Mouse (Mus musculus): ENCODE measurements at regions not wholly inside any gene's neighbourhood (a gene's known extent, or its start where the extent isn't known, plus 50 kb on each side); places are given as distances from the start of the nearest gene placed in this dataset.

DNA sequence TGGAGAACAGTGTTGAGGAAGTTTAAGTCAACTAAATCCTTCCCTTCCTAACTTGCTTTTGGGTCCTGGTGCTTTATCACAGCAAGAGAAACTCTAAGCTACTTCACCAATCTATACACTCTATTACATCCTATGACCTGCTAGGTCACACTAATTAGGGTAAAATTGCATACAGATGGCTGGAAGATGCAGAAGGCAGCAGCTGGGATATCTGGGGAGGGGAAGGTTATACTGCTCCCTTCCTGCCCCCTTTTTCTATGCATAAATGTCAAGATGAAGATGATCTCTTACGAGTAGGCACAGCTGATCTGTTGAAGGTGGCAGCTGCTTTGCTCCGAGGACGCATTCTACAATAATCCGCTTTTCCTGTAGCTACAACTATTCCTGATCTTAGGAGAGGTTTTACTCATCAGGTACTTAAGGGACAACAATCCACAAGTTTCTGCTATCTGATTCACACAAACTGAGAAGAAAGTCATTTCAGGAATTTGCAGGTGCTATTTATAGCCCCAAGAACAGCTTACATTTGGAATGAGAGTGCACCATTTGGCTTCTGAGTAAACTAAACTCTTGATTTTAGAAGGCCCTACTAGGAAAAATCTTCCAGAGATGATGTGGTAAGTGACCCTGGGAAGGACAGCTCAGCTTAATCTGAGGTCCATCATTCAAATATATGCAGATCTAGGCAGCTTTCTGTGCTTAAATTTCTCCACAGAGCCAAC, 146.3 kb upstream of the Krr1 start:
- DNase-seq (ENCODE audit: low spot score in 2 of 2), result no peak

DNA sequence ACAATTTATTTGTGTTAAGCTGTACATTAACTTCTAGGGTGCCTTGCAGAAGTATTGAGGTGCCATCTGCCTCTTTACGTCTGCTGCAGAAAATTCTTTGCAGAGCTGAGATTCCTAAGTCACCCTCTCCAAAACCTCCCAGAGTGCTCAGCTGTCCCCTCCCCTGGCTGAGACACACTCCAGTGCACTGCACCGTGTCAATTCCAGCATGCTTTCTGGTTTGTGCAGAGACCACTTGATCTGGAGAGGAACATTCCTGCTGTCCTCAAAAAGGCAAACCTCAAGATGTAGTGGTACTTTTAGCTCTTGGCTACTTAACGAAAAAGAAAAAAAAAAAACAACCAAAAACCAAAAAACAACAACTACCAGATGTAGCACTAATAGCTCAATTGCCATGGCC, 145.2 kb upstream of the Krr1 start:
- no peak for DNase-seq (ENCODE audit: low spot score in 2 of 2)

DNA sequence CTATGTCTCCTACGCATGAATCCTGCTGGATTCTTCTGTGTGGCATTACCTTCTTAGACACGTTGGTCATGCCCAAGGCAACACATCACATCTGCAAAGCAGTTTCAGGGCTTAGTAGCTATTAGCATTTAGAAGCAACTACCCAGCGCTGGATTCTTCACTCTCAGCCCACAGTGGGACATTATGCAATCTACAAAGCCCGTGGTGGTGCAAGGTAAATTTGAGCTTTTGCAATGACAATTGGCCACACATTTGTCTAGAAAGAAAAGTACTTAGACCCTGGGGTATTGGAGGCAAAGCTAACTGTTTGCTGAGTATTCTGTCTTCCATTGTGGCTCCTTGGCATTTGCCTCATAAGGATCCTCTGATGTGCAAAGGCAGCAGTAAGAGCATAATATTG, 144.5 kb upstream of the Krr1 start:
- DNase-seq (ENCODE audit: low spot score in 2 of 2), result no peak

DNA sequence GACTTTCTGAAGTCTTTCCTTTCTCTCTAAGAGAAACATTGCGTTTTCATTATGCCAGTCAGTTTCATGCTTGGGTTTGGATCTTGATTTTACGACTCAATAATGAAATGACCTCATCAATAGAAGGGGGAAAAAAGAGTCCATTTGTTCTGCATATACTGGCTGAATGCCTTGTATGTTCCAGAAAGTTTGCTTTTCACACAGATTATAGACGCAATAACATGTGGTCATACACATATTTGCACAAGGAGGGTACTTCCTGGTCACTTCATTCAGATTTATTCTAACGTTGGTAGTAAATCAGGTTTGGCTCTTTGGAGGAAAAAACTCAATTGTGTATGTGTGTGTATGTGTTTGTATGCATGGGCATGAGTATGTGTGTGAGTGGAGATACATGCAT, 143.9 kb upstream of the Krr1 start:
- no peak for DNase-seq (ENCODE audit: low spot score in 2 of 2)

DNA sequence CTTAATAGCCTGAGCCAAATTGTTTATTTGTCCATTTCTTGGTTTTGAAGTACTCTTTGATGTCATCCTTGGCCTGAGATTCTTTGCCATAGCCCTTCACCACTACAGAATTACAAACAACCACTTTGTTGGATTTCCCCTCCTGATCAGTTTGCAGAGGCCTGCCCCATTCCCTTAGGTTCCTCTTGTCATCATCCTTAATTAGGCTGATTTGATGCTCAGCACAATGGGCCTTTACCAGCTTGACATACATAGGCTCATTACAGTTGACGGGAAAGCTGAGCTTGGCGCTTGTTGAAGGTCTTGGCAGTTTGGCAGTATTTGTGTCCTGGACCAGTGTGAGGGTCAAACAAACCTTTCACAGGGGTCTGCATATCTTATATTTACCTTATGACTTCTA, 143.2 kb upstream of the Krr1 start:
- DNase-seq (ENCODE audit: low spot score in 2 of 2), result no peak

DNA sequence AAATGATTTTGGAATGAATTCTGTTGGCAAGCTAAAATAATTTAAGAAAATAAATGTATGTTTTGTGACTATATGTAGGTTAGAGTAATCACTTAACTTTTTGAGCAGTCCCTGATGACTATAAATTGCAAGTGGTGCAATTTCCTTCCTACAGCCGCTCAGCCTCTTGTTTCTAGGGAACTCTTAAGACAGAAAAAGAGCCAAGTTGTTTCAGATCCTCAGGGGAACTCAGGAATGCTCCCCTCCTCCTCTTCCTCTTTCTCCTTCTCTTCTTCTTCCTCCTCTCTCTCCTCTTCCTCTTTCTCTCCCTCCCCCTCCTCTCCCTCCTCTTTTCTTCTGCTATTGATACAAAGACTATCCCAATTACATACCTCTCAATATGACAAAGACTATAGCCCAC, 141.4 kb upstream of the Krr1 start:
- DNase-seq (ENCODE audit: low spot score in 2 of 2), result no peak

DNA sequence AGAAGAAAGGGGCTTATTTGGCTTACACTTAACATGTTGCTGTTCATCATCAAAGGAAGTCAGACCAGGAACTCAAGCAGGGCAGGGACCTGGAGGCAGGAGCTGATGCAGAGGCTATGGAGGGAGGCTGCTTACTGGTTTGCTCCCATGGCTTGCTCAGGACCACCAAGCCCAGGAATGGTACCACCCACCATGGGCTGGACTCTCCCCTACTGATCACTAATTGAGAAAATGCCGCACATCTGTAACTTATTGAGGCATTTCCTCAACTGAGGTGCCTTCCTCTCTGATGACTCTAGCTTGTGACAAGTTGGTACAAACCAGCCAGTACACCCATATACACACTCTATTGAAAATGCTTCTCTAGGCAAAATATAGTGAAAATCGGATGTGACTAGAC, 138.9 kb upstream of the Krr1 start:
- DNase-seq (ENCODE audit: low spot score in 2 of 2), result no peak

DNA sequence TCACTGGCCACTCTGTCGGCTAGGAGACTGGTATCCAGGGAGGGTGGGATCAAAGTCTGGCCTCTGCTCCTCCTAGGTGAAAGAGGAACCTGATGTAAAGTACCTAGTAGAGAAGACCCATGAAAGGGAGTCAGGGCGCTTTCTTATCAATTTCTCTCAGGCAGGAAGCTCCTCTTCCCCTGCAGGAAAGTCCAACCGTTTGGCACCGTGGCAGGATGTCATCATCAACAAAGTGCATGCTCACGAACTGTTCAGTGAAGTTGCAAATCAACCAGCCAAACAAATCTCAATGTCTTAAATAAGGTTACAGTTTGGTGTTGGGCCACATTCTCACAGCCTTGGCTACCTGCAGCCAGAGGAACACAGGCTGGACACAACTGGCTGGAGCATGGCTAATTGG, 138.2 kb upstream of the Krr1 start:
- DNase-seq (ENCODE audit: low spot score in 2 of 2), result no peak

DNA sequence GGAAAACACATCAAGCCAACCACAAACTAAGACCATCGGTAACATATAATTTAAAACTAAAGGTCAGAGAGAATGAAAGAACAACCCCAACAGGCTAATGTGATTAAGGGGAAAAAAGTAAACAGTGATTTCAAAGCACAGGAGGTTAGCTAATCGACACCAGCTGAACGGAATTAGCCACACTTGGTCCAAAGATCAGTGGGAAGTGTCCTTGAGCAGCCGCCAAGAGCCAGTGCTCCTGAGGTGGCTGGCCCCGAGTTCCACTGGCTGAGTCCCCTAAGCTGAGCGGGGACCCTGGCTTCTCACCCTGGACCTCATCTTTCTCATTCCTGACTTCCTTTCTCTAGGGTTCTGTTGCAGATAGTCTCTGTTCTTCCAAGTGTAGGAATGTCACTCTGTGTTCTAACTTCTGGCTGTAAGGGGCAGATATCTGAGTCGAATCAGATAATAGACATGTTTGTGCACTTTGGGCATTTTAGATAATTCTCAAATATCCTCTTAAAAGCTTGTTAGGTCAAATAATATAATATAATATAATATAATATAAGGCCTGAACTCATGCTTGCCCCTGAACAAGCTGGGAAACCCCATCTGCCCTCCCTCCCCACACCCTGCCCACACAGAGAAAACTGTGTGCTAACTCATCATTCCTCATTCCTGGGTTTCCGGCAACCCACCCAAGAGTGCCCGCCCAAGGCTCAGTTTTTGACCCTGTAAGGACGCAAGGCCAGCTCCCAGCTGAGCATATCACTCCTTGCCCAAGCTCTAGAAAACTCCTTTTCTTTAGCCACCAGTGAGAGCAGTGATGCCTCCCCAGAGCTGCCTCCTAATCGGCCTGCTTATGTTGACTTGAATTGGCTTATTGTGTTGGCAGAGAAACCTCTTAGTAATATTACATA, 137.3 kb upstream of the Krr1 start:
- no peak for DNase-seq (ENCODE audit: low spot score in 2 of 2)

DNA sequence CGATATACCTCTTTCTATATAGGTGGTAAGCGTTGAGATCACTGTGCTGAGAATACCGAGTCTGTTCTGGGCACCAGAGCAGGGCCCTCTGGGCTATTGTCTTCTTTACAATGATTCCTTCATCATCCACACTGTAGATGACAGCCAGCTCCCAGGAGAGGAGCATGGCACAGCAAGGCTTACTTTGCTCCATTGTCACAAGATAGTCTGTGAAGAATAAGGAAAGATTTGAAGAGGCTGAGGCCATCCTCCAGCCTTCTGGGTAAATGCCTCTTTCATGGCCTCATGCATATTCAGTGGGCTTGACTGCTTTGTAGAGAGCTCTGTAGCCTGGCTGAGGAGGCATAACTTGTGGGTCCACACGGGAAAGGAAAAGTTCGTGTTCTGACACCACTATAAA, 136.3 kb upstream of the Krr1 start:
- DNase-seq (ENCODE audit: low spot score in 2 of 2), result no peak

DNA sequence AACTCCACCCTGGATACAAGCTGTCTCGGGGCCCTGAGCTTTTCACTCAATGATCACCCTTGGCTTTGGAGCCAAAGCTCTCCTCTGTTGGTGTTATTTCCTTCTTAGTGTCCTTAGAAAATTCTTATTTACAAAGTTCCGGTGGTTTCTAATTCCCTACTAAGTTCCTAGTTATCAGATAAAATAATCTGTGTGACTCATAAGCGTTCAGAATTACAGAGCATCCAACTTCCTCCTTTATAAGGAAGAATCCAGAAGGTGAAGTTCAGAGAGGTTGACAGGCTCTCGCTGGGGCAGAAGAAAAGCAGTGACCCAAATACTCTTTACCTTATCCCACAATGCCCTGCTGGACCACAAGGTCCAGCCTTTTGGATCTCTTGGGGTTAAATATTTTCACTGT, 135.7 kb upstream of the Krr1 start:
- no peak for DNase-seq (ENCODE audit: low spot score in 2 of 2)

DNA sequence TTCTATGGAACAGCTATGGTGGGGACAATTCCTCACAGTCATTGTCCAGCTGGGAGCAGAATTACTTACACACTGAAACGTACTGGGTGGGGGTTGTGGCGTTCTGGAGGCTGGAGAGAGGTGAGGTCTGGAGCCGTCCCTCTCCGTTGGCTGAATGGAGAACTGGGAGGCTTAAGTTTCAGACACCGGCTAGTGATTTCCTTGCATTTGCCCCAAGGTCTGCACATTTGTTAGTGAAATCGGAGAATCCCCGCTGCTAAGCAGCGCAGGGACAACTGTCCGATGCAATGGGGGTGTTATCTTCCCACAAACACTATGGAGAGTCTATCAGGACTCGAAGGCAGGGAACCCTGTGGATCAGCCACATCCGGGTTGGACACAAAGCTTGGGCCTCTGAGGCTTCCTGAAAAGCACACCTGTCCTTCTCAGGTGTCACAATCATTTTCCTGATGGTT, 130.1 kb upstream of the Krr1 start:
- no peak for DNase-seq (ENCODE audit: low spot score in 2 of 2)

DNA sequence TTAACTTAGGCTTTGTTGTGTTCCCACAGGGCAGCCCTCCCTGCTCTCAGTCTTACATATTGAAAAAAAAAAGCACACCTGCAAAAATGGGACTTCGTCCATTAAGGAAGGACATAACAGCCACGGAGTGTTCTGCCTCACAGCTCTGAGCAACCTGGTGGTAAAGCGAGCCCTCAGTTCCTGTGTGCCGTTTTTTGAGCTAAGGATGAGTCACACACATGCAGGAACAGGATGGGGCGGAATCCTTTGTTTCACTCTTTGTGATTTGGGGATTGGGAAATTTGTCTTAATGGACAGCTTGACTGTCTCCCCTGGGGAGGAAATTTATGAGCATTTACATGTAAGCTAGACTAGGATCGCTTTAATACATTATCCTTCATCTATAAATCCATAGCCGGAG, 129.6 kb upstream of the Krr1 start:
- DNase-seq (ENCODE audit: low spot score in 2 of 2), result no peak

DNA sequence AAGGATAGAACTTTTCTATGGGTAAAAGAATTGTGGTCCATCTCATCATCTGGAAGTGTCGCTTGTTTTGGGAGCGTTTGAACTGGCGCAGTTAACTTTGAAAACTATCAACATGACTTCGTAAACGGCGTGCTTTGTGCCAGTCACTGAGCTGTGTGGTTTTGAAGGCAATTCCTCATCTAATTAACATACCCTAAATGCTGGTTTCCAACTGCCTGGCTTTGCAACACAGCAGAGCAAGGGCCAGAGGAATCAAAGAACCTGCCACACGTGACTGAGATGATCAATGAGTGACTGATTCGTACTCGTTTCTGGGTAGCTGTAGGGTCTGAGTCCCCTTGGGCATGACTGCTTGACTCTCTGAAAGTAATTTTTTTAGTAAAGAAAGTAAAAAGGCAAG, 129.2 kb upstream of the Krr1 start:
- no peak for DNase-seq (ENCODE audit: low spot score in 2 of 2)

DNA sequence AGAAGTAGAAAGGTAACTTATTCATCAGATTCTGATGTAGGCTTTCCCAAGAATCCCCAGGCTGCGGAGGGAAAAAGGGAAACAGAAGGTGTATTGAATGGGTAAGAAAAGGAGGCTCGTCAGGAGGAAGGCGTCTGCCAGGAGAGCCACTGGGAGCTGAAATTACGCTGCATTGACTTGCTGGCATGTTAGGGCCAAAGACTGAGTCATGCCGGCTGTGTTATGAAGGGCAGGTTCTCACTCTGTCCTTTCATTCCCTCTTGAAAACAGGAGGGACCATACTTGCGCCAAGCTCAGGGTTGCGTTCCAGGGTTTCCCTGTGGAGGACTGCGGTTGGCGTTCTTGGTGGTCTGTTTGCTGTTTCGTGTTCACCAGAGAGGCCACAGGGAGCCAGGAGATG, 128.3 kb upstream of the Krr1 start:
- no peak for DNase-seq (ENCODE audit: low spot score in 2 of 2)

DNA sequence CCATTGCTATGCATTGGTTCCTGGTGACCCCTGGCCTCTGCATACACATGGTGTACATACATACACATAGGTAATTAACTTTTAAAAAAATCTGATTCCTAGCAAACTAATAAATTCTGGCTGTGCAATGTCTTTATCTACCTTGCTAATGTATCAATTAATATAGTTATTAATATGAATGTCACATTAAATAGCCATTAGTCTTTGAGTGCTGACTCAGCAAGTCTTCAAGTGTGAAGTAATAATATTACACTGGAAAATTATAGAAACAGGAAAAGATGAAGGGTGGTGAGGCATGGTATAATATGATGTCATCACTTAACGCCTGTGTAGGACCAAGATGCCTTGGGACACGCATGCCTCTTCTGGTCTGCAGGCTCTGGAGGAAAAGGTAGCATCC, 126.5 kb upstream of the Krr1 start:
- DNase-seq (ENCODE audit: low spot score in 2 of 2), result no peak

DNA sequence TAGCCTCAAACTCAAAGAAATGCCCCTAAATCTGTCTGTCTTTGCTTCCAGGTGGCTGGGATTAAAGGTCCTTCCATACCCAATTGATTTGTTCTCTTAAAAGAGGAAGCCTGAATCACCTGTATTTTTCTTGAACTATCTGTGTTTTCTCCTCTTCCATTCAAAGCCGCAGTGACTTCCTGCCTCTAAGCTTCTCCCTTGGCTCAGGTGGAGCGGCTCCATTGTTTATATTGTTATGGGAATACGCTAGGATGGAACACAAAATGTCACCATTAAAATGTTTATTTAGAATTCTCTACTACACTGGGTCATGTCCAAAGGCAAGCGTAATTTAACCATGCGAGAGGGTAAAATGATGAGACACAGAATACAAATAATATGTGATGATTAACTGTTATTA, 118.2 kb upstream of the Krr1 start:
- no peak for DNase-seq (ENCODE audit: low spot score in 2 of 2)

DNA sequence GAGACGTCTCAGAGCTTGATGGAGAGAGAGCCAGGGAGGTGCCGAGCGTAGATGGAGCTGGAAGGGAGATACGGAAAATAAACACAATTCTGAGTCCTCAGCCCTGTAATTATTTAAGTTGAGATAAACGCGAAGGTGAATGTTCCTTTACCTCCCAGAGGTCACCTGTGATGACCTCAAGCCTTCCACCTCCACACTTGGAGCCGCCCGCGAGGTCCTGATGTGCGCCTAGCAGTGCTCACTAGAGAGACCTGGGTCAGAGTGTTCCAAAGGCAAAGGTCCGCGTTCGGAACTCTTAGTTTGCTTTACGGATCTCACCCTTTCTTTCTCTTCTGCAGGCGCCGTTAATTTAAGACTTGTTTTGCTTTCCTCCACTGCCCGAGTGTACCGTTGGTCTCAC, 117.0 kb upstream of the Krr1 start:
- DNase-seq (ENCODE audit: low spot score in 2 of 2), result no peak

DNA sequence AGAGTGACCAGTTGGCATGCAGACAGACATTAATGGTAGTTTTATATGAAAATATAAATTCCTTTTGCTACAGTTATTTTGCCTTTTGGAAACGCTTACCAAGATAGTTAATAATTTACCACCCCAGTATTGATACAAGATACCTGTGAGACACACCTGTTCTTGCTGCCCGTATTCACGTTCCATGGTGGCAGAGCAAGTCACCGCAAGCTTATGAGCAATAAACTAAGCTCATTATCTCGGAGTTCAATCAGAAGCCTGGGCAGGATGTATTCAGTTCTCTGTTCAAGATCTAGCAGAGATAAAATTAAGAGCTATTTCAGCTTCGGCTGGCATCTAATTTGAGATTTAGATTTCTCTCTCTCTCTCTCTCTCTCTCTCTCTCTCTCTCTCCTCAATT, 114.1 kb upstream of the Krr1 start:
- no peak for DNase-seq (ENCODE audit: low spot score in 2 of 2)

DNA sequence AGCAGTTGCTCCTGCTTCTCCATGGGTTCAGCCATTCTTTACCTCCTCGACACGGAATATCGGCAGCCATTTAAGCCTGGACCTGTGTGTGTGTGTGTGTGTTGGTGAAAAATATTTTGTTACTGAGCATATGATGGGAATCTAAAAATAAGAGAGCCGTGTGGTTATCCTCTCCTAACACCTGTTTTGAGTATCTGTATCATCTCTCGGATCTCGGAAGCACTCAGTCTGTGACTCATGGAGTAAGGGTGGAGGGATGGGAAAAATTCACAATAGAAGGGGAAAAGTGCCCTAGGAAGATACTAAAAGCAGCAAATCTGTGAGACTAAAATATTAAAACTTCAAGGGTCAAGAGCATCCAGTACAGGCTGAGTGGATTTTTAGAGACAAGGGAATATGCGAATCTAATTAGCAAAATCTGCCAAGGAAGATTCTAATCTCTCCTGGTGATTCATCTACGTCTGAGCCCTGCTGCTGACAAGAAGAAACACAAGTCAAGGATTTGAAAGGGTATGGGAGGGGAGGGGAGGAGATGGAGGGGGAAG, 107.1 kb upstream of the Krr1 start:
- no peak for DNase-seq (ENCODE audit: low spot score in 2 of 2)

DNA sequence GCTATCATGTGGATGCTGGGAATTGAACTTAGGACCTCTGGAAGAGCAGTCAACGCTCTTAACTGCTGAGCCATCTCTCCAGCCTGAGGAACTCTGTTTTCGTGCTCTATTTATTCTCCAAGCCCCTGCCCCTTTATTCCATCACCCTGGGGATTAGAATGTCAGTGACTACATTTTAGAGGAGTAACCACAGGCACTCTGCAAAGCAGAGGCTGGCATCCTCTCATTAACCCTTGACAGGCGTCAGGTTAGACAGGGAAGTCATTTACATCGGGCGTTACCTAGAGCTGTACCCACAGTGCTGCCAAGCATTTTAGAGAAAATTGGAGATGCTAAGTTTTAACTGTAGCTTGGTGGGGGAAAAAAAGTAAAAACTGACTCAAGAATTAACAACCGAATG, 105.4 kb upstream of the Krr1 start:
- DNase-seq (ENCODE audit: low spot score in 2 of 2), result no peak

DNA sequence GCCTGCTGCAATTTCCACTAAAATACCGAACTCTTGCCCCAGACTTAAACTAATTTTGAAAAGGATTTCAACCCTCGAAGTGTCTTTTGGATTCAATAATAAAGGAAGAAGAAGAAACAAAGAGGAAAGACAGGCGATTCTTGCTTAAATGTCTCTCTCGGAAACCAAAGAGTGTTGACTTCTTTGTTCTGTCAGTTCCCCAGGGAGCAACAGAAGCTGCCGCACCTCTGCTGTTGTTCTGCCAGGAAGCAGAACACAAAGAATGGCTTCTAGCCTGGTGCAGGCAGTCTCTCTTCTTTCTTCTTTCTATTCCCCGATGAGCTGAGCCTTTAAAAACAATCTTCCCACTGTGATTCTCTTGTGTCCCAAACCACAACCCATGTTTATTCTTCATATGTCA, 104.9 kb upstream of the Krr1 start:
- DNase-seq (ENCODE audit: low spot score in 2 of 2), result no peak

DNA sequence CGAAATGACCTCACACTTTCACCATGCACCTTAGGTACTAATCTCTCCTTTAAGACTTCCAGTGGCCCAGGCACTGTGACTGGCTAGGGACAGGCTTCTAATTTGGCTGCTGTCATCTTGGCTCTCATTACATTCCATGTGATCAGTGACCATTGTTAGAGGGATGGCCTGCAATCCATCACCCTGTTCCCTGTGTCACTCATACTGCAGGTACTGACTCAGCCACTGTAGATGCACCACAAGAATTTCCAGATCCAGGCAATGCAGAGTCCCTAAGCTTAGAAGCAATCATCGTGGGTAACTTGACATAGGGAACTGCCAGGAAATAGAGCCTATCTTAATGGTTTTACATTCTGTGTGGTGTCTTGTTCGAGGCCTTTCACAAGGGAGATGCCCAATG, 92.1 kb upstream of the Krr1 start:
- DNase-seq (ENCODE audit: low spot score in 2 of 2), result no peak
